Mouse (Mus musculus) left cerebral cortex, adult 8-10 months (tissue): ENCODE measurements at regions not wholly inside any gene's neighbourhood (a gene's known extent, or its start where the extent isn't known, plus 50 kb on each side); places are given as distances from the start of the nearest gene placed in this dataset.
A peak's percentile ranks its signal among the peaks of the same experiment; 100 is the strongest.
"Not testable (repeated sequence)": the region's sequence is repeated elsewhere in the genome, so short reads cannot be mapped to it uniquely, and the experiment has no call there.

Experiments
- DNase-seq, 2 experiments: peaks; one replicate each; pipeline ENCODE4 v3.0.0; 2022; ENCODE audit warnings: low spot score in 2 of 2

DNA sequence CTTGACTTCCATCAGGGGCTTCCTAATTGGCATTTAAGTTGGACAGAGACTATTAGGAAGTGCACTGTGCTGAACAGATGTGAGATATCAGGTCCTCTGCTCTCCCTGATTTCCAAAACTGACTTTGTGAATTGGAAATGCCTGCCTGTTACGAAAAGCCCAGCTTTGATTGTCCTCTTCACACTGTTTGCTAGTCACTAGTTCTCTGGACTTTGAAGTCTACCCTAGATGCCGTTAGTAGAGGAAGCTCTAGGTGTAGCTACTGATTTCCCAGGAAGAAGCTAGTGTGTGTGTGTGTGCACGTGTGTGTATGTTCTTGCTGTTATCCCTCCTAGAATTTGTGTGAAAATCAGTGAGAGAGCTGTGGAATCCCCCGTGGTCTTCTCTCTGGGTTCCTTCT lies 87.7 kb upstream of the Atp1b1 start:
- no peak for DNase-seq

DNA sequence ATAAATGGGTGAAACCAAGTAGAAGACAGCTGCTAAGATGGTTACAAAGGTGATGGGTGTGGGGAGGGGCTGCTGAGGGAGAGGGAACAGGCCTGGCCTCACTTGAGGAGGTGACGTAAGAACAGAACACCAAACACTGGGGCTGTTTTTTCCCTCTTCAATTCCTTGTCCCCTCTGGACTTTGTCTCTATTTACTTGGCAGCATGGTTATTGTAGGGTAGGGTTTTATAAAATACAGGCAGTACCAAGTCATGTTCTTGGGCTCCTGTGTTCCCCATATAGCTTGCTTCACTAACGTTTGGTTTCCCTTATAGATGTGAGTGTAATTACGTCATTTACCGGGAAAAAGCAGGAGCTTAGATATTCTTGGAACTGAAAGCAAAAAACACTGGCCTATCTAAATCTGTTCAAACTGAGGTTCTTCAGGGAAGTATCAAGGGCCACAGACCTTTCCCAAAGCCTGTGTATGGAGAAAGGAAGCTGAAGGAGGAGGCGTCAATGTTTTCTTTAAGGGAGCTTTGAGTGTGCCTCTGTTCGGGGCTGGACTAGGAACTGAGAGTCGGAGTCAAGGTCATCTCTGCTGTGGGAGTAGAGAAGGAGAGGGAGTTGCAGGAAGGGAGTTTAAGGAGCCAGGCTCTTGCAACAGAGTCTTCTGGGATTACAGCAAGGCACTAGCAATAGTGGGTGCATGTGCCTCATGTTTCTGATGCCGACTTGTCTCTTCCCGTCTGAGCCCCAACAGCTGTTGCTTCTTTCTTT lies 85.1 kb upstream of the Atp1b1 start:
- peak in 1 of 2 experiments; percentile 15 for DNase-seq

GRCm38 (mm10) chr1:164541711-164542110 lies 83.6 kb upstream of the Atp1b1 start:
- no peak for DNase-seq

GRCm38 (mm10) chr1:164538304-164539043 lies 80.3 kb upstream of the Atp1b1 start:
- no peak for DNase-seq

DNA sequence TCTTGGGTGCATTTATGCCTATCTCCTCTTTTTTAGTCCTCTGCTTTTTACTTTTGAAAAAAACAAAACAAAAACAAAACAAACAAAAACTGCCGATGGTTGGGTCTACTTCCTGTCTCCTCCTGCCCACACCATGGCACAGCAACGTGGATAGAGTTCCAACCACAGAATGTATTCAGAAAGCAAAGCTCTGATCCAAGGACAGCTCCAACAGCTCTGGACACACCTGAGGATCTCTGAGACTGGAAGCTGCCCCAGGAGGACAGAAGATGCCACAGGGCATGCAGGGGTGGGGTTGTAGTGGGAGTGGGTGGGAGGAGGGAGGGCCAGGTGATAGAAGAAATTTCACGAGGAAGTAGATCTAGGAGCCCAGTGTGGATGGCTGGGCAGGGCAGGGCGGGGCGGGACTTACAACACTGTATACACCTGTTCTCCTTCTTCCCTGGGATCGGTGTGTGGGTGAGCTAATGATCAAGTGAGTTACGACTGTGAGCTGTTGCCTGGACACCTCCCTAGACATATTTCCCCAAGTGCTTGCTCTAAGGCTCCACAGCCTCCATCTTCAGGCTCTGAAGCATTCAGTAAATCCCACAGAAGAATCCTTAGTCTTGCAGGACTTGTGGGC lies 79.3 kb upstream of the Atp1b1 start:
- no peak for DNase-seq

DNA sequence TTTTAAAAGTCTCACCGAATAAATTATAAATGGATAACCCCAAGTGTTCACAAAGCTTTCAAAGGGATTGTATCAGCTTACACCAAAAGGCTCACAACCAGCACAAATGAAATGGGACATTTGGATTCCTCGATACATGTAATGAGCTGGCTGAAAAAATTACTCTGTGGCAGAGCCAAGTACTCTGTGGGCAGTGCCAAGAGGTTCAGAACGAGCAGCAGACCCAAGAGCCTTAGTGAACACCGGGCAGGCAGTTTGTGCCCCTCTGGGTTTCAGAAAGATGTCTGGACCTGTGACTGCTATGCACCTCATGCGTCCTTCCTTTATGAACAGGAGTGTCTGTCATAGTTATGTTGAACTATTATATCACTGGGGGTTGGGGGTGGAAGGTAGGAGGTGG lies 74.0 kb upstream of the Atp1b1 start:
- no peak for DNase-seq

GRCm38 (mm10) chr1:164531741-164532140 lies 73.6 kb upstream of the Atp1b1 start:
- DNase-seq, result no peak

DNA sequence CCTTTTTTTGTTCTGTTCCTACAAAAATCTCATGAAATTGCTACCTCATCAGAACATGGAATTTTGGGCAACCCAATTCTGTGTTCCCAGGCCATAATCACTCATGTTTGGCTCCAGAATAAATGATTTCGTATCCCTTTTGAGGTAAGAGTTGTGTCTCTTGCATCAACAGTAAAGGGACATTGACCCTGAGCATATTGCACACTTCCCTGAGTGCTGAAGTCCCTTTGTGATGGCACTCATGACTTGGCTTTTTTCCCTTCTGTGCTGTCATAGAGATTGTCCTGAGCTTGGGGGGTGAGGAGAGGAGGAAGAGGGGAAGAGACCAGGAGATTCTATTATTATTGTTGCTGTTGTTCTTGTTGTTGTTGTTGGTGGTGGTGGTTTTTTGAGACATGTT lies 68.6 kb upstream of the Atp1b1 start:
- DNase-seq, result no peak

- no peak for DNase-seq
Observed at GRCm38 (mm10) chr1:164522377-164523150, 64.4 kb upstream of the Atp1b1 start.

GRCm38 (mm10) chr1:164521371-164522130 lies 63.4 kb upstream of the Atp1b1 start:
- no peak for DNase-seq

DNA sequence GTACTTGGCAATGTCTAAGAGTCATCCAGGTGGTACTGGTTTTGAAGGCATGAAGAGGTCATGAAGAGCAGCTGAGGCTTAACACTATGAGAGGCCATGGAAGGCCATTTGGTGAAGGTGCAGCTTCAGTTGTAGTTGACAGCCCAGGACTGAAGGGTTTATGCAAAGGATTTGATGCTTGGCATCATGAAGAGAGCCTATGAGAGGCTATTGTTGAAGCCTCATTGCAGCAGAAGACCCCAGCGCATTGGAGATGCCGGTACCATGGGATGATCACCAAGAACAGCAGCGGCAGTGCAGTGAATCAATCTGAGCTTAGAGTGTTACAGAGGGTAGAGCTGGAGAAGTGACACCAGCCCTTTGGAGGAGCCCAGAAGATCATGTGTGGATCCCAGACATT lies 60.7 kb upstream of the Atp1b1 start:
- DNase-seq, result no peak

GRCm38 (mm10) chr1:164518308-164518707 lies 60.2 kb upstream of the Atp1b1 start:
- no peak for DNase-seq

- DNase-seq, result not testable (repeated sequence)
Observed at GRCm38 (mm10) chr1:164517362-164517761, 59.2 kb upstream of the Atp1b1 start.

GRCm38 (mm10) chr1:164511628-164512385 lies 53.7 kb upstream of the Atp1b1 start:
- no peak for DNase-seq

- no peak for DNase-seq
Observed at GRCm38 (mm10) chr1:164509226-164509625, 51.1 kb upstream of the Atp1b1 start.

DNA sequence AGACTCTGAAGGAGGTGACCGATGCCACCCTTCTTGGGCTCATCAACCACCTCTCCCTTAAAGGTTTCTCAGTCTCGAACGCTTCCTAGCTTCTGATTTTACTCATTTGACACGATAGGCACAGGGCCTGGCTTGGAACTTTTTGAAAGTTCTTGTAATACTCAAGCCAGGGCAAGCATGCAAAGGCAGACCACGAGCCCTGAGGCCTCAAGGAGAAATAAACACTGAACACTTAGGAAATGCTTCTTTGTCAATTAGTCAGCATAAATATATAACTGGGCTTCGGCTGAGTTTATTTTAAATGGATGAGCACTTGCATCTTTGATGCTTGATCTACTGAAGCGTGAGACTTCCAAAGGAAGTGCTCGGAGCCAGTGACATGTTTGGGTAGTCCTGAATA lies 50.4 kb upstream of the Atp1b1 start:
- DNase-seq, result no peak

DNA sequence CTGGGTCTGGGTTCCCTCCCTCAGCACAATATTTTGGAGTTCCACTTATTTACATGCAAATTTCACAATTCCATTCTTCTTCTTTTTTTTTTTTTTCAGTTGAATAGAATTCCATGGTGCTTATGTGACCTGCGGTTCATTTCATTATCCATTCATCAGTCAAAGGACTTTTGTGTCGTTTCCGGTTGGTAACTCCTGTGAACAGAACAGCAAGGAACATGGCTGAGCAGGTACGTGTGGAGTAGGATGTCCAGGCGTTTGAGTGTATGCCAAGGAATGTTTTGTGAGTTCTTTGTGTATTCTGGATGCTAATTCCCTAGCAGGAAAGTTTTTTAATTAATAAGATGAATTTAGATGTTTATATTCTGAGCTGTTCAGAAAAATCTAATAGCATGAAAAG lies 50.0 kb upstream of the Atp1b1 start:
- DNase-seq, result no peak
